Comparison of ENCODE assay signal across 16 mouse cellular contexts in the genomic region with DNA sequence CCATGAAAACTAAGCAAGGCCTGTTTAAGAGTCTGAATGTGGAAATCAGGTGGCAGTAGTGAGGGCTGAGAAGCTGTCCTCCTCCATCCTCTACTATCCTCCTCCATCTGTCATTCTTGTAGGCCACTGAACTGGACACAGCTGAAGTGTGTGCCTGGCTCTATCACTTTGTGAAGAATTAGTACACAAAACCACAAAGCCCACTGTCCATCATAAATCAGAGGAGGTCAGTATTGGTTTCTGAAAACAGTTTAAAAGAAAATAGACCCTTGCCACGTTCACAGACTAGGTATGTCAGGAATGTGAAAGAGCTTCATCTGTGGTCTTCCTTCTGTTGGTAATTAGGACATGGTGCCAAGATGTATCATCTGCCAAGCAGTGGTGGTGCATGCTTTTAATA.
"Had no signal": no experiment of that assay in that cellular context is flagged by ENCODE, and none has a peak within 500 bp of the region (broad histone marks: within the 10 kb centered on the region; RNA-seq: fewer than 3 reads in every experiment).

No protein-coding gene starts in this region.

- ATAC-seq: liver, postnatal 0 days; lung, postnatal 0 days had no signal

- H3K27me3 ChIP-seq: liver, embryonic 15.5 days; lung, embryonic 15.5 days; megakaryocyte, embryonic 14.5 days; midbrain, embryonic 12.5 days; neural tube, embryonic 12.5 days; stomach, embryonic 15.5 days had no signal

- DNase-seq: liver, postnatal 0 days; lung, adult 2 months; lung, postnatal 14 days; lung, postnatal 36 days; midbrain, embryonic 14.5 days; right cerebral cortex, postnatal 14 days; thymus, adult 2 months; thymus, postnatal 25 days; thymus, postnatal 4 days had no signal
